Mouse (Mus musculus): Measurements from ENCODE around the gene Olfr1362. TPM values are rescaled to one million over a fixed set of nuclear protein-coding genes. Genes with fewer than 3 reads are reported as not detected.

Gene Olfr1362
- not detected in 2 replicates for polyA plus RNA-seq (2016; fragmentation: Nextera tagmentation; extraction: Ambion mirVana)

DNA sequence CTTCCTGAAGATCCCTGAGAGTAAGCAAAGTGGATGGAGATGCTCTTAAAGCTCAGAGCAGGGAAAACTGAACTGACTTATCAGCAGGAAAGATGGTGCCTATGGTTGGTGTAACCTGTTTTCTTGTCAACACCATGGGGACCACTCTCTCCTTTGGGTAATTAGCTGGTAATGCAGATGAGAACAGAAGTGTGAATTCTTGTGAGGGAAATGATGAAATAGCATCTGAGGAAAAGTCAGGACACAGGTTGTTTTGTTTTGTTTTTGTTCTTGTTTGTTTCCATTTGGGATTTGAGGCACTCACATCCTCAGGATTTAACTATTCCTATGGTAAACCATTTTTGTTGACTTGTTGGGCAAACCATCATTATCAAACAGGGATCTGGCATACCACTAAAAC lies at the start of gene Olfr1362:
TSS of gene Olfr1362 (minus strand) at position 101 of the 400 bp plus-strand sequence.
- Histone ChIP-seq H3K4me3 (no peak within 1 kb of the TSS), H3K9me3 (no peaks in the 10 kb centered on the region), H3K27ac (no peak within 1 kb of the TSS), H3K4me1 (no peaks in the 10 kb centered on the region), H3K27me3 (ENCODE audit: poor library complexity, severe bottlenecking) (no peaks in the 10 kb centered on the region), H3K36me3 (replicated peaks) (no peaks in the 10 kb centered on the region)
- no peak for DNase-seq (ENCODE audit: extremely low spot score, low spot score)

DNA sequence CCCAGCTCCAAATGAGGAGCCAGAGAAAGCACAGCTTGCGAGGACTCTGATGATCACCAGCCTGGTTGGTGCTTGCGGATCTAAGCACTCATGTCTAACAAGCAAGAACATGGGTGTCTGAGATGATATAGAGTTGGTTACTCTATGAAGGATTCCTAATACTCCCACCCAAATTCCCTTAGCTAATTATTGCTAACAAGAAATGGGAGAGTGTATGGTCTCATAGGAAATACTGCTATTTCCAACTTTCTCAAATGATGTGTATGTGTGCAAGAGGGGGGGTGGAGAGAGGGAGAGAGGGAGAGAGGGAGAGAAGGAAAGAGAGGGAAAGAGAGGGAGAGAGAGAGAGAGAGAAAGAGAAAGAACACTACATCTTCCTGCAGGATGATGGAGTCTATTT lies 49.5 kb upstream of the Olfr1362 start, which contains the start of gene Olfr1361:
TSS of gene Olfr1361 (minus strand) at position 101 of the 400 bp plus-strand sequence.
- no peaks in the 10 kb centered on the region; the same call in 1 of the 2 replicates for H3K9me3 ChIP-seq
- H3K4me1 ChIP-seq, result no peaks in the 10 kb centered on the region
- H3K27me3 ChIP-seq (ENCODE audit: poor library complexity, severe bottlenecking), result no peaks in the 10 kb centered on the region
- 78% methylated on average over 2 of the region's 2 CpGs for WGBS
- no peak for DNase-seq (ENCODE audit: extremely low spot score, low spot score)
- H3K27ac ChIP-seq, result no peak within 1 kb of the TSS
- H3K4me3 ChIP-seq, result no peak within 1 kb of the TSS
- H3K36me3 ChIP-seq (replicated peaks), result no peaks in the 10 kb centered on the region

DNA sequence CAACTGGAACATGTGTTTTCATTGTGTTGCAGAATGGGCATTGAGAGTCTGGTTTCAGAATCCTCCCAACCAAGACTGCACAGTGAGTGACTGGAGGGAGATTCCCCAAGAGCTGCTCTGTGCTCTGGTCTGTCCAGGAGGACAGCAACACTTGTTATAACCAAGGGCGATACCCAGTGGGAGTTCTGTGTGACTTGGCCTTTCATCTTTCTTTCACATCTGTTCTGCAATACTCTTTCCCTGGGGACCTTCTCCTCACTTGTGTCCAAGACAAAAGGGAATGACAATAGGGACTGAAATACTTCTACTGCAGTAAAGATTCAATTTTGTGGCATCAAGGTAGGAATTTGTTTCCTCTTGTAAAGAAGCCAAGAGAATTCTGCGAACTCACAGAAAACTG lies 28.6 kb upstream of the Olfr1362 start, which contains the start of gene Olfr11:
TSS of gene Olfr11 (minus strand) at position 101 of the 400 bp plus-strand sequence.
- no peak within 1 kb of the TSS for H3K27ac ChIP-seq
- no peak for DNase-seq (ENCODE audit: extremely low spot score, low spot score)
- no peaks in the 10 kb centered on the region for H3K36me3 ChIP-seq (replicated peaks)
- no peaks in the 10 kb centered on the region for H3K27me3 ChIP-seq (ENCODE audit: poor library complexity, severe bottlenecking)
- H3K9me3 ChIP-seq, result no peaks in the 10 kb centered on the region
- no peak within 1 kb of the TSS for H3K4me3 ChIP-seq
- 88% methylated on average over 2 of the region's 2 CpGs for WGBS
- H3K4me1 ChIP-seq, result no peaks in the 10 kb centered on the region

DNA sequence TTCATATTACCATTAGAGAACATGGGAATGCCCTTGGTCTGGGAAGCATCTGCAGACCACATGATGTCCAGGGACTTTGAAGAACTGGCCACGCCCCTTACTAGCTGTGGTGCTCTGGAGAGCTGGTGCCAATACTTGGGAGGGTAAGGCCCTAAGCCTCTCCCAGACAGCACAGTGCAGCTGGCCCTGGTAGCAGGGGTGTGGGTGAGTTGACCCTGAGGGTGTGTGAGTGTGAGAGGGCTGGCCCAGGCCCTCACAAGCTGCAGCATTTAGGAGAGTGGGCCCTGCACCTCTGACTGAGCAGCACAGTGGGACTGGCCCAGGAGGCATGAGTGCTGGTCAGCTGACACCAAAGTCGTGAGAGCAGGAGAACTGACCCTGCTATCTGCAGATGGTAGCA lies 22.2 kb downstream of the Olfr1362 start:
- no peaks in the 10 kb centered on the region for H3K4me1 ChIP-seq
- no peak for DNase-seq (ENCODE audit: extremely low spot score, low spot score)
- no peaks in the 10 kb centered on the region for H3K36me3 ChIP-seq (replicated peaks)
- H3K4me3 ChIP-seq, result no peak overlapping the region
- H3K27ac ChIP-seq, result no peak overlapping the region
- WGBS, result 66% methylated on average over 2 of the region's 2 CpGs
- H3K27me3 ChIP-seq (ENCODE audit: poor library complexity, severe bottlenecking), result no peaks in the 10 kb centered on the region
- no peaks in the 10 kb centered on the region for H3K9me3 ChIP-seq

DNA sequence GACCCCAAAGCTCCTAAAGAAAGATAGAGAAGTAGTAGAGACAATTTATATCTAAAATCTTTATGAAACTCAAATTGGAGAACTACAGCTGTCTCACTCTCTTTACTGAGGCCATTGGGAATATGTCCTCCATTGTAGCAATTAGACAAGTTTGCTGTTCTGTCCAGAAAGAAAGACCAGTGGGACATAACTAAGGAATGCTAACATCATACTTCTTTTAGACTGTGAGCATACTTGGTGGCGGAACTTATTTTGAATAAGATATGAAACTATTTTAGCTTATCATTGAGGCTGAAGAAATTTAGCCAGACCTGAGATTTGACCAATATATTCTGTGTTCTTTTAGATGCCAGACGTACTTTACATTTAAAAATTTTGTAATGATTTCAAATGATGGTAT lies 32.2 kb downstream of the Olfr1362 start, which contains the start of gene Olfr1364:
TSS of gene Olfr1364 (minus strand) at position 101 of the 400 bp plus-strand sequence.
- Histone ChIP-seq H3K36me3 (replicated peaks) (no peaks in the 10 kb centered on the region), H3K27ac (no peak within 1 kb of the TSS), H3K4me1 (no peaks in the 10 kb centered on the region), H3K4me3 (no peak within 1 kb of the TSS), H3K27me3 (ENCODE audit: poor library complexity, severe bottlenecking) (no peaks in the 10 kb centered on the region), H3K9me3 (no peaks in the 10 kb centered on the region)
- WGBS, result 93% methylated on average over 2 of the region's 2 CpGs
- no peak for DNase-seq (ENCODE audit: extremely low spot score, low spot score)

Other genes starting within 250 kb of the Olfr1362 start
- 84.9 and 87.6 TPM in 2 replicates for gene Zkscan3, start 211.3 kb downstream of the Olfr1362 start, polyA plus RNA-seq (2016; fragmentation: Nextera tagmentation; extraction: Ambion mirVana)
- gene Pgbd1, start 173.0 kb downstream of the Olfr1362 start, polyA plus RNA-seq (2016; fragmentation: Nextera tagmentation; extraction: Ambion mirVana), result 5.9 and 6.0 TPM in 2 replicates
- 22.8 and 27.7 TPM in 2 replicates for gene Zscan26, start 160.3 kb downstream of the Olfr1362 start, polyA plus RNA-seq (2016; fragmentation: Nextera tagmentation; extraction: Ambion mirVana)
- gene Nkapl, start 145.5 kb downstream of the Olfr1362 start, polyA plus RNA-seq (2016; fragmentation: Nextera tagmentation; extraction: Ambion mirVana), result 2.5 and 3.2 TPM in 2 replicates
- 3.7 and 4.0 TPM in 2 replicates for gene Zkscan4, start 135.1 kb downstream of the Olfr1362 start, polyA plus RNA-seq (2016; fragmentation: Nextera tagmentation; extraction: Ambion mirVana)
- gene Gm10065, start 134.6 kb downstream of the Olfr1362 start, polyA plus RNA-seq (2016; fragmentation: Nextera tagmentation; extraction: Ambion mirVana), result 1.1 TPM in 1 of 2 replicates, not detected in the other
- gene AK157302, start 118.8 kb downstream of the Olfr1362 start, polyA plus RNA-seq (2016; fragmentation: Nextera tagmentation; extraction: Ambion mirVana), result 0.29 and 0.31 TPM in 2 replicates
- gene Gm11273, start 112.6 kb downstream of the Olfr1362 start, polyA plus RNA-seq (2016; fragmentation: Nextera tagmentation; extraction: Ambion mirVana), result 4.7 and 6.9 TPM in 2 replicates
- gene Zkscan8, start 82.9 kb downstream of the Olfr1362 start, polyA plus RNA-seq (2016; fragmentation: Nextera tagmentation; extraction: Ambion mirVana), result 7.0 and 9.1 TPM in 2 replicates
- 0.15 and 0.20 TPM in 2 replicates for gene Olfr1366, start 71.2 kb downstream of the Olfr1362 start, polyA plus RNA-seq (2016; fragmentation: Nextera tagmentation; extraction: Ambion mirVana)
- not detected in 2 replicates for gene Olfr1535, start 54.1 kb downstream of the Olfr1362 start, polyA plus RNA-seq (2016; fragmentation: Nextera tagmentation; extraction: Ambion mirVana)
- gene Olfr1364, start 32.3 kb downstream of the Olfr1362 start, polyA plus RNA-seq (2016; fragmentation: Nextera tagmentation; extraction: Ambion mirVana), result not detected in 2 replicates
- not detected in 2 replicates for gene Olfr11, start 28.5 kb upstream of the Olfr1362 start, polyA plus RNA-seq (2016; fragmentation: Nextera tagmentation; extraction: Ambion mirVana)
- gene Olfr1361, start 49.4 kb upstream of the Olfr1362 start, polyA plus RNA-seq (2016; fragmentation: Nextera tagmentation; extraction: Ambion mirVana), result not detected in 2 replicates
- gene Olfr1360, start 63.4 kb upstream of the Olfr1362 start, polyA plus RNA-seq (2016; fragmentation: Nextera tagmentation; extraction: Ambion mirVana), result not detected in 2 replicates
- gene Olfr1359, start 84.1 kb upstream of the Olfr1362 start, polyA plus RNA-seq (2016; fragmentation: Nextera tagmentation; extraction: Ambion mirVana), result not detected in 2 replicates
- gene Hist1h2bl, start 102.1 kb upstream of the Olfr1362 start, polyA plus RNA-seq (2016; fragmentation: Nextera tagmentation; extraction: Ambion mirVana), result 1.5 and 2.0 TPM in 2 replicates
- 11.9 and 12.0 TPM in 2 replicates for gene Hist1h2ai, start 102.4 kb upstream of the Olfr1362 start, polyA plus RNA-seq (2016; fragmentation: Nextera tagmentation; extraction: Ambion mirVana)
- gene Hist1h3h, start 103.6 kb upstream of the Olfr1362 start, polyA plus RNA-seq (2016; fragmentation: Nextera tagmentation; extraction: Ambion mirVana), result 9.4 and 11.1 TPM in 2 replicates
- 5.3 and 5.6 TPM in 2 replicates for gene Hist1h2bm, start 108.0 kb upstream of the Olfr1362 start, polyA plus RNA-seq (2016; fragmentation: Nextera tagmentation; extraction: Ambion mirVana)
- gene Hist1h4j, start 121.0 kb upstream of the Olfr1362 start, polyA plus RNA-seq (2016; fragmentation: Nextera tagmentation; extraction: Ambion mirVana), result 0.97 and 1.8 TPM in 2 replicates
- 1.8 and 5.8 TPM in 2 replicates for gene Hist1h4k, start 136.5 kb upstream of the Olfr1362 start, polyA plus RNA-seq (2016; fragmentation: Nextera tagmentation; extraction: Ambion mirVana)
- gene Hist1h2ak, start 139.8 kb upstream of the Olfr1362 start, polyA plus RNA-seq (2016; fragmentation: Nextera tagmentation; extraction: Ambion mirVana), result 17.5 and 18.1 TPM in 2 replicates
- 1.6 and 1.8 TPM in 2 replicates for gene Hist1h2bn, start 140.1 kb upstream of the Olfr1362 start, polyA plus RNA-seq (2016; fragmentation: Nextera tagmentation; extraction: Ambion mirVana)
- gene Hist1h1b, start 166.6 kb upstream of the Olfr1362 start, polyA plus RNA-seq (2016; fragmentation: Nextera tagmentation; extraction: Ambion mirVana), result 37.0 and 43.0 TPM in 2 replicates
- gene Hist1h3i, start 169.3 kb upstream of the Olfr1362 start, polyA plus RNA-seq (2016; fragmentation: Nextera tagmentation; extraction: Ambion mirVana), result 120 and 124 TPM in 2 replicates
- 11.9 and 17.4 TPM in 2 replicates for gene Hist1h2an, start 173.2 kb upstream of the Olfr1362 start, polyA plus RNA-seq (2016; fragmentation: Nextera tagmentation; extraction: Ambion mirVana)
- gene Hist1h2bp, start 173.4 kb upstream of the Olfr1362 start, polyA plus RNA-seq (2016; fragmentation: Nextera tagmentation; extraction: Ambion mirVana), result 4.3 and 4.8 TPM in 2 replicates
- 19.8 and 21.9 TPM in 2 replicates for gene Hist1h2bq, start 196.2 kb upstream of the Olfr1362 start, polyA plus RNA-seq (2016; fragmentation: Nextera tagmentation; extraction: Ambion mirVana)
- gene Hist1h2ao, start 196.4 kb upstream of the Olfr1362 start, polyA plus RNA-seq (2016; fragmentation: Nextera tagmentation; extraction: Ambion mirVana), result 4.2 TPM in 1 of 2 replicates, not detected in the other
- gene Hist1h4m, start 197.7 kb upstream of the Olfr1362 start, polyA plus RNA-seq (2016; fragmentation: Nextera tagmentation; extraction: Ambion mirVana), result not detected in 2 replicates
- 9.3 and 9.4 TPM in 2 replicates for gene Hist1h4n, start 218.2 kb upstream of the Olfr1362 start, polyA plus RNA-seq (2016; fragmentation: Nextera tagmentation; extraction: Ambion mirVana)
- 6,723 and 6,843 TPM in 2 replicates for gene Hist1h2ap, start 219.5 kb upstream of the Olfr1362 start, polyA plus RNA-seq (2016; fragmentation: Nextera tagmentation; extraction: Ambion mirVana)
- gene Hist1h2br, start 219.7 kb upstream of the Olfr1362 start, polyA plus RNA-seq (2016; fragmentation: Nextera tagmentation; extraction: Ambion mirVana), result 20.1 and 23.1 TPM in 2 replicates